Mouse (Mus musculus) ES-Bruce4 (cell line): ENCODE data around the gene Wrap53. TPM values are rescaled to one million over a fixed set of nuclear protein-coding genes. Genes with fewer than 3 reads are reported as not detected.
A peak's percentile ranks its signal among the peaks of the same experiment; 100 is the strongest.
"Not testable (repeated sequence)": the region's sequence is repeated elsewhere in the genome, so short reads cannot be mapped to it uniquely, and the experiment has no call there.

Experiments
- H3K27ac ChIP-seq: 2 replicates; pipeline ENCODE4 v1.5.1; 2012; ENCODE audit warnings: low read length, inconsistent platforms; ENCODE audit not compliant: insufficient read depth
- H3K27me3 ChIP-seq: 2 replicates; pipeline ENCODE4 v1.6.1; 2012; ENCODE audit warnings: mild to moderate bottlenecking, low read length, inconsistent platforms; ENCODE audit not compliant: control insufficient read depth, poor library complexity, insufficient read depth, severe bottlenecking
- H3K36me3 ChIP-seq: 2 replicates; pipeline ENCODE4 v1.6.1; 2012; ENCODE audit warnings: inconsistent platforms, mild to moderate bottlenecking, low read length, moderate library complexity; ENCODE audit not compliant: control insufficient read depth, poor library complexity, insufficient read depth, severe bottlenecking
- H3K4me1 ChIP-seq: one replicate; pipeline ENCODE4 v1.8.1; 2011; ENCODE audit warnings: low read length; ENCODE audit not compliant: control insufficient read depth, insufficient read depth
- H3K4me3 ChIP-seq: 2 replicates; pipeline ENCODE4 v1.5.1; 2011; ENCODE audit warnings: low read depth, mild to moderate bottlenecking, low read length
- H3K9ac ChIP-seq: 2 replicates; pipeline ENCODE4 v1.6.1; 2012; ENCODE audit warnings: low read depth, mild to moderate bottlenecking, inconsistent platforms; ENCODE audit not compliant: poor library complexity, severe bottlenecking
- H3K9me3 ChIP-seq: replicated peaks from 2 replicates; pipeline ENCODE4 v1.6.1; 2012; ENCODE audit warnings: mild to moderate bottlenecking, low read length, inconsistent platforms; ENCODE audit not compliant: control insufficient read depth, poor library complexity, insufficient read depth, severe bottlenecking
- CTCF ChIP-seq: IDR thresholded peaks from one replicate; pipeline ENCODE4 v1.8.1; 2011; ENCODE audit warnings: low read depth, low read length
- EP300 ChIP-seq: IDR thresholded peaks from 2 replicates; pipeline ENCODE4 v1.6.1; 2011; ENCODE audit warnings: low read depth, low read length; ENCODE audit not compliant: insufficient read depth
- POLR2A ChIP-seq: IDR thresholded peaks from one replicate; pipeline ENCODE4 v1.8.1; 2011; ENCODE audit warnings: low read length; ENCODE audit not compliant: insufficient read depth
- polyA plus RNA-seq: library from polyadenylated mRNA; stranded (reverse); fragments of >200 nt; gene quantifications from 2 replicates; pipeline ENCODE4 v1.2.4, GENCODE M21; 2011; ENCODE audit warnings: low read depth; ENCODE audit not compliant: missing spikeins, insufficient read depth, insufficient read length

Gene Wrap53
- polyA plus RNA-seq, 1 experiment, result 10.3 TPM

DNA sequence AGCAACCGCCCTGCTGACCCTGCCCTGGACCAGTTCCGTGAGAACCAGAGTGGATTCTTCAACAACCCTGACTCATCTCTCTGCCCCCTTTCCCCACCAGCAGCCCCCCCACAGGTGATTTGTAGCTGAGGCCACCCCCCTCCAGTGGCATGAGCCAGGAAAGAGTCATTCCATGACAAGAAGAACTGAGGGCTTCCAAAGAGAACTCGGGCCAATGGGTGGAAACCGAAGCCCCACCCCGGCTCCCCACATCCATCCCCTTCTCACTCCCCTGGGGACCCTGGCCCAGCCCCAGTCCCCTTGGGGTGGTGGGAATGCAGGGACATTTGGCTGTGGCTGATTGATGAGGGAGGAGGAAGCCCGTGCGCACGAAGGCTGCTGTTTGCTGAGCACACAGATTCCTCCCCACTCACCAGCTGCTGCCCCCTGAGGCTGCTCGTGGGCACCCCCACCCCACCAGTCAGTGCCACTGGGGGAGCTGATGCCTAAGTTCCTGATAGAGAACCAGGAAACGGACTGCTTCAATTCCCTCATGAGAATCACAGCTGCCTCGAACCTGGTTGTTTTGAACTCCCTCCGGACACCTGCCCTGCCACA, 30.9 kb downstream of the Wrap53 start, which contains the start of gene Dnah2:
TSS of gene Dnah2 (minus strand) at position 51 of the 597 bp plus-strand sequence.
- Histone ChIP-seq H3K4me3 (no peak within 1 kb of the TSS), H3K9me3 (no peaks in the 10 kb centered on the region), H3K27ac (no peak within 1 kb of the TSS), H3K4me1 (peaks cover 6% of the 10 kb centered on the region), H3K9ac (no peak within 1 kb of the TSS), H3K36me3 (no peaks in the 10 kb centered on the region), H3K27me3 (no peaks in the 10 kb centered on the region)
- TF ChIP-seq EP300, result no peak
- TF ChIP-seq CTCF, result no peak
- no peak for TF ChIP-seq POLR2A

- Histone ChIP-seq H3K36me3 (no peaks in the 10 kb centered on the region), H3K4me1 (peaks cover 6% of the 10 kb centered on the region), H3K4me3 (peak overlapping the region; percentile 32), H3K27ac (no peak overlapping the region), H3K9me3 (no peaks in the 10 kb centered on the region), H3K9ac (peak overlapping the region; percentile 77), H3K27me3 (no peaks in the 10 kb centered on the region)
- TF ChIP-seq EP300, result no peak
- peak; percentile 66 for TF ChIP-seq CTCF
Measured at GRCm38 (mm10) chr11:69547071-69547470, 33.0 kb downstream of the Wrap53 start.

GRCm38 (mm10) chr11:69546423-69547053, 33.5 kb downstream of the Wrap53 start:
- peak overlapping the region; percentile 32 for H3K4me3 ChIP-seq
- TF ChIP-seq POLR2A (no peak), CTCF (peak; percentile 43)
- peak overlapping the region; percentile 77 for H3K9ac ChIP-seq
- no peaks in the 10 kb centered on the region for H3K9me3 ChIP-seq
- H3K27me3 ChIP-seq, result no peaks in the 10 kb centered on the region
- no peaks in the 10 kb centered on the region for H3K36me3 ChIP-seq
- no peak overlapping the region for H3K27ac ChIP-seq
- H3K4me1 ChIP-seq, result peaks cover 6% of the 10 kb centered on the region

DNA sequence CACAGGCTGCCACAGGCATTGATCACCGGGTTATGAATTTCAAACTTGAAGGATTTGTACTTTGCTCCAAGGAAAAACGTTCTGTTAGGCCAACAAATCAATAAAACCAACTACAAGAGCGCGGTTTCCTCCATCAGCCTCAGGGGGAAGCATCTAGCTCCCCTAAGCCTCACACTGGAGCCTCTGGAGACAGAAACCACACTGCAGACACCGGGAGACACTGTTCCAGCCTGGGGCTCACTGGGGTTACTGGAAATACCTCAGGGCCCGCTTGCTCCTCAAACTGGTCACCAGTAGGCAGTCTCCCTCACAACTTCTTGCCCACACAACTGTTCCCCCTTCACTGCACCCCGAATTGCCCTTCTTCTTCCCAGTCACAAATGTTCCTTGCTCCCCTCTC, 34.1 kb downstream of the Wrap53 start:
- no peak overlapping the region for H3K27ac ChIP-seq
- H3K9me3 ChIP-seq, result no peaks in the 10 kb centered on the region
- H3K27me3 ChIP-seq, result no peaks in the 10 kb centered on the region
- peak overlapping the region; percentile 77; the same call in 1 of the 2 replicates for H3K9ac ChIP-seq
- H3K4me3 ChIP-seq, result peak overlapping the region; percentile 32
- no peaks in the 10 kb centered on the region for H3K36me3 ChIP-seq
- peaks cover 6% of the 10 kb centered on the region for H3K4me1 ChIP-seq
- no peak for TF ChIP-seq EP300

DNA sequence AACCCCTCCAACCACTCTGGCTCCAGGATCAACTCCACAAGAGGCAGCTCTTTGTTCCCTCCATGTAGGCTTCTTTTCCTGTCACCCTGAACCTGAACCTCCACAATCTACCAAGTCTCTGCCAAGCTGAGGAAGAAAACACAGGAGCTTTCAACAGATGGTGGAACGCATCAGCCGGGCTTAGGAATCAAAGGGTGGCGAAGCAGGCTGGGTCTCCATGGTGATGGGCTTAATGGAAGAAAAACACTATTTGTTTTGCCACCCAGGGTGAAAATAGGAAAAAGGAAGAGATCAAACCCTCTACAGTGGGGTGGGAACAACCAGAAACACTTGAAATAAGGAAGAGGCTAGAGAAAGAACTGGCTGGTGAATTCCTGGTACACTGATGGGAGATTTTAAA, 36.5 kb downstream of the Wrap53 start:
- H3K4me3 ChIP-seq, result no peak overlapping the region
- no peak overlapping the region for H3K27ac ChIP-seq
- H3K27me3 ChIP-seq, result no peaks in the 10 kb centered on the region
- no peaks in the 10 kb centered on the region for H3K9me3 ChIP-seq
- peaks cover 6% of the 10 kb centered on the region for H3K4me1 ChIP-seq
- no peak overlapping the region for H3K9ac ChIP-seq
- TF ChIP-seq CTCF, result no peak
- no peak for TF ChIP-seq EP300
- TF ChIP-seq POLR2A, result no peak
- no peaks in the 10 kb centered on the region for H3K36me3 ChIP-seq

DNA sequence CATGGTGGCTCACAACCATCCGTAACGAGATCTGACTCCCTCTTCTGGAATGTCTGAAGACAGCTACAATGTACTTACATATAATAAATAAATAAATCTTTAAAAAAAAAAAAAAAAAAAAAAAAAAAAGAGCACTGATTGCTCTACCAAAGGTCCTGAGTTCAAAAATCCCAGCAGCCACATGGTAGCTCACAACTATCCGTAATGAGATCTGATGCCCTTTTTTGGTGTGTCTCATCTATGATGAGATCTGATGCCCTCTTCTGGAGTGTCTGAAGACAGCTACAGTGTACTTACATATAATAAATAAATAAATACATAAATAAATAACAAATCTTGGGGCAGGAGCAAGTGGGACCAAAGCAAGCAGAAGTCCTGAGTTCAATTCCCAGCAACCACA, 38.3 kb downstream of the Wrap53 start:
- not testable (repeated sequence) for H3K4me1 ChIP-seq, H3K27ac ChIP-seq, H3K9ac ChIP-seq, H3K4me3 ChIP-seq, H3K27me3 ChIP-seq, H3K9me3 ChIP-seq, H3K36me3 ChIP-seq
